Mouse (Mus musculus) kidney, postnatal 10 days (tissue): ENCODE measurements around the gene Vmn1r95.
"Not testable (repeated sequence)": the region's sequence is repeated elsewhere in the genome, so short reads cannot be mapped to it uniquely, and the experiment has no call there.

Source experiments
- DNase-seq: peaks from one replicate; pipeline ENCODE4 v3.0.0; 2021; ENCODE audit warnings: mixed read lengths

Gene Vmn1r95

DNA sequence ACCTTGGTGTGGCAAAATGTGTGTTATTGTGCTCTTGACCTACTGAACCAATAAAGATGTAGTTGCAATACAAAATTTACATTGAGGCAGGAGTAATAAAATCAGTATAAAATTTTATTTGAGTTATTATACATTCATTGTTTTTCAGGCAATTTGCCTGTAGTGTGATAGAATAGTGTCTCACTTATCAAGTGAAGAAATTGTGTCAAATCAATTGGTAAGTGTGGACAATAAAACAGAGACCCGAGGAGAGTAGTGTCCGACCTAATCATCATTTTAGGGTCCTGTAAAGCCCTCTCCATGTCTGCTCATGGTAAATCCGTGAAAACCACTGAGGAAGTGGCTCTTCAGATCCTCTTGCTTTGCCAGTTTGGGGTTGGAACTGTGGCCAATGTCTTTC is at the start of gene Vmn1r95:
Gene Vmn1r95 (plus strand): TSS at position 301 of the 400 bp plus-strand sequence.
- DNase-seq = not testable (repeated sequence)

DNA sequence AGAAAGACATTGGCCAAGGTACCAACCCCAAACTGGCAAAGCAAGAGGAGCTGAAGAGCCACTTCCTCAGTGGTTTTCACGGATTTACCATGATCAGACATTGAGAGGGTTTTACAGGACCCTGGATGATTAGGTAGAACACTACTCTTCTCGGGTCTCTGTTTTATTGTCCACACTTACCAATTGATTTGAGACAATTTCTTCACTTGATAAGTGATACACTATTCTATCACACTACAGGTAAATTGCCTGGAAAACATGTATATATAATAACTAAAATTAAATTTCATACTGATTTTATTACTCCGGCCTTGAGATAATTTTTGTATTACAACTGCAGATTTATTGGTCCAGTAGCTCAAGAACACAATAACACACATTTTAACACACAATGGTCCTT is 25.2 kb upstream of the Vmn1r95 start, which contains the start of gene Vmn1r94:
Gene Vmn1r94 (minus strand): TSS at position 101 of the 400 bp plus-strand sequence.
- DNase-seq = not testable (repeated sequence)

DNA sequence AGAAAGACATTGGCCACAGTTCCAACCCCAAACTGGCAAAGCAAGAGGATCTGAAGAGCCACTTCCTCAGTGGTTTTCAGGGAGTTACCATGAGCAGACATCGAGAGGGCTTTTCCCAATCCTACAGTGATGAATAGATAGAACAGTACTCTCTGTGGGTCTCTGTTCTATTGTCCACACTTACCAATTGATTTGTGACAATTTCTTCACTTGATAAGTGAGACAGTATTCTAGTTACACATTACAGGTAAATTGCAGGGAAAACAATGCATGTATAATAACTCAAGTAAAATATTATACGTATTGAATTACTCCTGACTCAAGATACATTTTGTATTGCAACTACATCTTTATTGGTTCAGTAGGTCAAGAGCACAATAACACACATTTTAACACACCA is 12.0 kb downstream of the Vmn1r95 start, which contains the start of gene Gm6164:
Gene Gm6164 (minus strand): TSS at position 101 of the 400 bp plus-strand sequence.
- DNase-seq = not testable (repeated sequence)

DNA sequence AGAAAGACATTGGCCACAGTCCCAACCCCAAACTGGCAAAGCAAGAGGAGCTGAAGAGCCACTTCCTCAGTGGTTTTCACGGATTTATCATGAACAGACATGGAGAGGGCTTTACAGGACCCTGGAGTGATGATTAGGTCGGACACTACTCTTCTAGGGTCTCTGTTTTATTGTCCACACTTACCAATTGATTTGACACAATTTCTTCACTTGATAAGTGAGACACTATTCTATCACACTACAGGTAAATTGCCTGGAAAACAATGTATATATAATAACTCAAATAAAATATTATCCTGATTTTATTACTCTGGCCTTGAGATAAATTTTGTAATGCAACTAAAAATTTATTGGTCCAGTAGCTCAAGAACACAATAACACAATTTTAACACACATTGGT is 40.2 kb downstream of the Vmn1r95 start, which contains the start of gene Gm4498:
Gene Gm4498 (minus strand): TSS at position 101 of the 400 bp plus-strand sequence.
- DNase-seq = not testable (repeated sequence)
